Mouse (Mus musculus) neural tube, embryonic 13.5 days (tissue): ENCODE measurements around the gene Fgl2. TPM values are rescaled to one million over a fixed set of nuclear protein-coding genes. Genes with fewer than 3 reads are reported as not detected.
"Not testable (repeated sequence)": the region's sequence is repeated elsewhere in the genome, so short reads cannot be mapped to it uniquely, and the experiment has no call there.

Experiments used
- ATAC-seq: fragments of 200-750 bp; cut with Nextera tagmentation; 2 replicates; pipeline ENCODE4 v1.8.0; 2017; ENCODE audit warnings: low read depth, mild to moderate bottlenecking, moderate TSS enrichment, moderate library complexity
- H3K27ac ChIP-seq: fragments of 300-500 bp; sonication (generic); replicated peaks from 2 replicates; pipeline ENCODE4 v1.5.1; 2015; ENCODE audit warnings: moderate library complexity, mild to moderate bottlenecking, inconsistent platforms
- H3K27me3 ChIP-seq: fragments of 300-500 bp; sonication (generic); 2 replicates; pipeline ENCODE4 v1.6.1; 2015; ENCODE audit warnings: mild to moderate bottlenecking, inconsistent platforms
- H3K36me3 ChIP-seq: fragments of 300-500 bp; sonication (generic); 2 replicates; pipeline ENCODE4 v1.6.1; 2015; ENCODE audit warnings: mild to moderate bottlenecking, inconsistent platforms
- H3K4me1 ChIP-seq: fragments of 300-500 bp; sonication (generic); replicated peaks from 2 replicates; pipeline ENCODE4 v1.6.1; 2015; ENCODE audit warnings: inconsistent platforms
- H3K4me2 ChIP-seq: fragments of 300-500 bp; sonication (generic); 2 replicates; pipeline ENCODE4 v1.6.1; 2015; ENCODE audit warnings: inconsistent platforms, mild to moderate bottlenecking, moderate library complexity
- H3K4me3 ChIP-seq: fragments of 300-500 bp; sonication (generic); 2 replicates; pipeline ENCODE4 v1.5.1; 2015; ENCODE audit warnings: mild to moderate bottlenecking, inconsistent platforms
- H3K9ac ChIP-seq: fragments of 300-500 bp; sonication (generic); 2 replicates; pipeline ENCODE4 v1.6.1; 2015; ENCODE audit warnings: moderate library complexity, mild to moderate bottlenecking, inconsistent platforms
- H3K9me3 ChIP-seq: fragments of 300-500 bp; sonication (generic); 2 replicates; pipeline ENCODE4 v1.6.1; 2016; ENCODE audit warnings: inconsistent platforms
- WGBS: fragments of 180-500 bp; shearing (Covaris S2); methylation state at CpG from one replicate; pipeline ENCODE4 v1.1.7; 2015; 5-methylcytosine and 5-hydroxymethylcytosine counted together
- polyA plus RNA-seq: library from polyadenylated mRNA; unstranded; fragments of >200 nt; fragmentation: Nextera tagmentation; extraction: Ambion mirVana; gene quantifications from 2 replicates; pipeline ENCODE4 v1.2.1, GENCODE M21; 2015

Gene Fgl2
- polyA plus RNA-seq = 4.4 and 5.3 TPM in 2 replicates

DNA sequence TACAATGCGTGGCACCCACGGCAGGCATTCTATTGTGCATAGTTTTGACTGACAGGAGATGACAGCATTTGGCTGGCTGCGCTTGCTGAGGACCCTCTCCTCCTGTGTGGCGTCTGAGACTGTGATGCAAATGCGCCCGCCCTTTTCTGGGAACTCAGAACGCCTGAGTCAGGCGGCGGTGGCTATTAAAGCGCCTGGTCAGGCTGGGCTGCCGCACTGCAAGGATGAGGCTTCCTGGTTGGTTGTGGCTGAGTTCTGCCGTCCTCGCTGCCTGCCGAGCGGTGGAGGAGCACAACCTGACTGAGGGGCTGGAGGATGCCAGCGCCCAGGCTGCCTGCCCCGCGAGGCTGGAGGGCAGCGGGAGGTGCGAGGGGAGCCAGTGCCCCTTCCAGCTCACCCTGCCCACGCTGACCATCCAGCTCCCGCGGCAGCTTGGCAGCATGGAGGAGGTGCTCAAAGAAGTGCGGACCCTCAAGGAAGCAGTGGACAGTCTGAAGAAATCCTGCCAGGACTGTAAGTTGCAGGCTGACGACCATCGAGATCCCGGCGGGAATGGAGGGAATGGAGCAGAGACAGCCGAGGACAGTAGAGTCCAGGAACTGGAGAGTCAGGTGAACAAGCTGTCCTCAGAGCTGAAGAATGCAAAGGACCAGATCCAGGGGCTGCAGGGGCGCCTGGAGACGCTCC is at the start of gene Fgl2:
Gene Fgl2 (plus strand): TSS at position 150 of the 687 bp plus-strand sequence.
- Histone ChIP-seq H3K27ac (peak within 1 kb of the TSS; percentile 33; the same call in 1 of the 2 replicates), H3K4me1 (peaks cover 13% of the 10 kb centered on the region), H3K4me3 (peak within 1 kb of the TSS; percentile 50), H3K4me2 (peak within 1 kb of the TSS; percentile 91), H3K36me3 (no peaks in the 10 kb centered on the region), H3K9me3 (no peaks in the 10 kb centered on the region), H3K27me3 (peaks cover 14% of the 10 kb centered on the region), H3K9ac (peak within 1 kb of the TSS; percentile 76)
- WGBS = 5% methylated on average over 31 of the region's 31 CpGs
- peak; percentile 95 for ATAC-seq

DNA sequence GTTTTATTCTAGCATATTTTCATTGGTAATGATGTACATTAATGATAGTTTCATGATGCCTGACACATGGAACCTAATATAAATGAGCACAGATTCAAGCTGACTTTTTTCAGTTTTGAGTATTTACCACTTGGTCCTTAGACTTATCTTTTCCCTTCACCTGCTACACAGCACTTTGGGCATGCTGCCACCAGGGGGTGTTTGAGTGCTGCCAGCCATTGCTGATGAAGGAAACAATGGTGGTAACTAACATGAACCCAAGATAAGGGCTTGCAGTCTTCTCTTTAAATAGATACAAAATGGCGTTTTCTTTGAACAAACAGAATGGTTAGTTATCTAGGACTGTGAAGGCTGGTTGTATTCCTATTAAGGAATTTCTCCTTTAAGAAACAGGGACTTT is 45.9 kb upstream of the Fgl2 start:
- peaks cover 12% of the 10 kb centered on the region for H3K4me1 ChIP-seq
- no peak overlapping the region for H3K4me2 ChIP-seq
- WGBS = 47% methylated on average over 1 of the region's 1 CpGs
- no peaks in the 10 kb centered on the region for H3K36me3 ChIP-seq
- ATAC-seq = no peak
- no peaks in the 10 kb centered on the region for H3K9me3 ChIP-seq
- no peak overlapping the region for H3K4me3 ChIP-seq
- no peak overlapping the region for H3K9ac ChIP-seq
- no peak overlapping the region for H3K27ac ChIP-seq
- H3K27me3 ChIP-seq = no peaks in the 10 kb centered on the region

DNA sequence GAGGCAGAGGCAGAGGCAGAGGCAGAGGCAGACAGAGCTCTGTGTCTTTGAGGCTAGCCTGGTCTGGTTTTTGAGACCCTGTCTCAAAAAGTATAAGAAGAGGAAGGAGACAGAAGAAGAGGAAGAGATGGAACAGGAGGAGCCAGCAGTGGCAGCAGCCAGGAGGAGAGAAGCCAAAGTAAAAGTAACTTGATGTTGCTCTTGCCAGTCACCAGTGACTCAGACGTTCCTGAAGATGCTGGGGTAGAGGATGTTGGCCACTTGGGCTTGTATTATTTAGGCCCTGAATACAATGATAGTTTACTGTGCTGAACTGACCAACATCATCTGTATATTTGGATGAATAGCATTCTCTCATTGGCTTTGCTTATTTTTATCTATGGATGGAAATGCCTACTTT is 43.9 kb upstream of the Fgl2 start:
- H3K4me1 ChIP-seq = peaks cover 12% of the 10 kb centered on the region
- H3K4me3 ChIP-seq = no peak overlapping the region
- H3K9me3 ChIP-seq = no peaks in the 10 kb centered on the region
- no peak for ATAC-seq
- no peaks in the 10 kb centered on the region for H3K27me3 ChIP-seq
- H3K4me2 ChIP-seq = no peak overlapping the region
- H3K9ac ChIP-seq = no peak overlapping the region
- no peaks in the 10 kb centered on the region for H3K36me3 ChIP-seq
- H3K27ac ChIP-seq = no peak overlapping the region
- WGBS = 91% methylated on average over 1 of the region's 1 CpGs

DNA sequence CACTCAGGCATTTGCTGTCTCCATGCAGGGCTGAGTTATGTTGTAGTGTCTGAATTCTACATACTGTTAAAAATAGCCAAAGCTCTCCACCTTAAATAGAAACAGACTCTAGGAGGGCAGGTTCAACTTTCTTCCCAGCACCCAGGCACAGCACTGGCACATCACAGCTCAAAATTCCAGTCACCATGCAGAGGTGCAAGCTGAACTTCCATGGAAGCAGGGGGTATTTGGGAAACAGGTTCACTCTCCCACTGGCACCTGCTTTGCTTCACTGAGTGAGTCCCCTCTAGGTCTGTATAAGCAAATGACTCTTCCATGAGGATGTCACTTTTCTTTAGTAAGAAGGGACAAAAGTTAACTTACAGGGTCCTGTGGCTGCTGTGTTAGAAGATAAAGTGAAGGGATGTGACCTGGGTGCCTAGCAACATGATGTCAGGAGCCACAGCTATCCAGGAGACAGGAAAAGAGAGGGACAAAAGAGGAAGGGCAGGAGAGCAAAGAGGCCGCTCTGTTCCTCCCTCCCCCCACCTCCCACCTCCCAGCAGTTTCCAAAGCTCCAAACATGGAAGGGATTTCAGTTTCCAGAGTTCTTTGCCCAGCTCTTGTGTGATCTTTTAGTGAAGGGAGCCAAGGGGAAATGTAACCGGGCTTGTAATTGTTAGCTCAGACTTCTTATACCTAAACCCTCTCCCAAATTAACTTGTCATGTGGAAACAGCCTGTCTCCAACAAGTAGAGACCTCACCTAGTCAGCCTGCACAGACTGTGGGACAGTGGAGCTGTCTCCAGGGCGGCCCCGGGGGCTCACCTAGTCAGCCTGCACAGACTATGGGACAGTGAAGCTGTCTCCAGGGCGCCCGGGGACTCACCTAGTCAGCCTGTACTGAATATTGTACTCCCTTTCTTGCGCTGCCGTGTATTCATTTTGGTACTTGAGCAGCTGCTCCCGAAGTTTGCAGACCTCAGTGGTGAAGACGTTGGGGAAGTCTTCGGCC is 42.5 kb upstream of the Fgl2 start:
- H3K27ac ChIP-seq = peak overlapping the region; percentile 38; the same call in 1 of the 2 replicates
- H3K4me1 ChIP-seq = peaks cover 12% of the 10 kb centered on the region
- no peaks in the 10 kb centered on the region for H3K9me3 ChIP-seq
- no peaks in the 10 kb centered on the region for H3K36me3 ChIP-seq
- H3K4me2 ChIP-seq = no peak overlapping the region
- H3K4me3 ChIP-seq = no peak overlapping the region
- no peaks in the 10 kb centered on the region for H3K27me3 ChIP-seq
- 51% methylated on average over 11 of the region's 11 CpGs for WGBS
- no peak overlapping the region for H3K9ac ChIP-seq
- peak; percentile 63 for ATAC-seq

DNA sequence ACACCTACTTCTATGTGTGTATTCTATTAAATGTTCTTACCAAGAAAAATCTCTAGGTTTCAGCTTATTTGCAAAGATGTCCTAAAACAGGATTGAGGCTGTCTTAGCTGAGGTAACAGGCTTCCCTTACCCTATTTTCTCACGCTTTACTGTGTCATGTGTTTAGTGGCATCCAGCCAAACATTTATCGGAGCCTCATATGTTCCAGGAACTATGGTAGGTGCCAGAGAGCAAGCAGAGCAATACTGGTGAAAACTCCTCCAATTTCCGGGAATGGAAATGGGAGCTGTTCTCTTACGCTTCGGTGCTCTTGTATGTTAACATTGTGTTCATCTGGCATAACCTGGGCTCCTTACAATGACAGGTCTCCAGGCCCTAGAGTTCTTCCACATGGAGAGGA is 40.8 kb upstream of the Fgl2 start:
- H3K4me3 ChIP-seq = no peak overlapping the region
- ATAC-seq = no peak
- H3K27ac ChIP-seq = no peak overlapping the region
- no peak overlapping the region for H3K9ac ChIP-seq
- H3K27me3 ChIP-seq = no peaks in the 10 kb centered on the region
- H3K9me3 ChIP-seq = no peaks in the 10 kb centered on the region
- no peaks in the 10 kb centered on the region for H3K36me3 ChIP-seq
- H3K4me1 ChIP-seq = peaks cover 12% of the 10 kb centered on the region
- 85% methylated on average over 5 of the region's 5 CpGs for WGBS
- no peak overlapping the region for H3K4me2 ChIP-seq

DNA sequence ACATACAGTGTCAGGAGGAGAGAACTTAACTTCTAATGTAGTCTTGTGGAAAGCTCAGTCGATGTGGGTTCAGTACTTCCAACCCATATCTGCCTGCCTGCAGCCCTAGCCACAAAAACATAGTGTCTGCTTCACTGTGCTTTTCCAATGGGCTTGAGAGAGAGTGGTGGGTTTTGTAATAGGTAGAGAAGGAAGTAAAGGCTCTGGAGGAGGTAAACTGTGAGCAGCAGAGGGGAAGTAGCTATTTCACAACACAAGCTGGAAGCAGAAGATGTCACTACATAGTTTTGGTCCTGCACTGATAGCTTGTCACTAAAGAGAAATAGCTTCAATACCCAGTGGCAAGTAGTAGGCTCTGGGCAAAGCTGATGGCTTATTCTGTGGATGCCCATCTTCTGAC is 40.3 kb upstream of the Fgl2 start:
- peaks cover 12% of the 10 kb centered on the region for H3K4me1 ChIP-seq
- no peaks in the 10 kb centered on the region for H3K27me3 ChIP-seq
- H3K4me2 ChIP-seq = no peak overlapping the region
- H3K27ac ChIP-seq = no peak overlapping the region
- no peak overlapping the region for H3K4me3 ChIP-seq
- H3K36me3 ChIP-seq = no peaks in the 10 kb centered on the region
- no peak overlapping the region for H3K9ac ChIP-seq
- H3K9me3 ChIP-seq = no peaks in the 10 kb centered on the region
- no peak for ATAC-seq
- WGBS = 88% methylated on average over 1 of the region's 1 CpGs

DNA sequence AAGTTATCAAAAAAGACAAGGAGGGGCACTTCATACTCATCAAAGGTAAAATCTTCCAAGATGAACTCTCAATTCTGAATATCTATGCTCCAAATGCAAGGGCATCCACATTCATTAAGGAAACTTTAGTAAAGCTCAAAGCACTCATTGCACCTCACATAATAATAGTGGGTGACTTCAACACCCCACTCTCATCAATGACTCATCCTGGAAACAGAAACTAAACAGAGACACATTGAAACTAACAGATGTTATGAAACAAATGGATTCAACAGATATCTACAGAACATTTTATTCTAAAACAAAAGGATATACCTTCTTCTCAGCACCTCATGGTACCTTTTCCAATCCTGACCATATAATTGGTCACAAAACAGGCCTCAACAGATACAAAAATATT is 30.2 kb upstream of the Fgl2 start:
- not testable (repeated sequence) for H3K9me3 ChIP-seq, H3K27me3 ChIP-seq, H3K27ac ChIP-seq, ATAC-seq, H3K4me1 ChIP-seq, H3K9ac ChIP-seq, H3K36me3 ChIP-seq, H3K4me2 ChIP-seq, H3K4me3 ChIP-seq

DNA sequence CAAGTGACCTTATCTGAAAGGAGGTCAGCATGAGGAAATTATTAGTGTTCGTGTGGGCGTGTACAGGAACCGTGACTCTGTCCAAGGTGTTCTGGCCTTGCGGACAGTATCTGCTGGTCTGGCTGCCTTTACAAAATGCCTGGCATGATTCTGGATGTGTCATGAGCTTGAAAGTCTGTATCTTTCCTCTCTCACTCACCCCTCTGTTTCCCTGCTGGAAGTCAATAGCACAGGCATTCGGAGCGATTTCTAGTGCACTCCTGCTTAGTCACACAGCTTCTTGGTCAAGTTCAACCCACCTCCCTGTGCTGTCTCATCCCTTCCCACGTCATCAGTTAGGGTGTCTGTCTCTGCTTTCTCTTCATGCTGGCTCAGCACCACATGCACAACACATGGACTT is 24.1 kb upstream of the Fgl2 start:
- no peaks in the 10 kb centered on the region for H3K4me1 ChIP-seq
- no peak overlapping the region for H3K4me3 ChIP-seq
- no peaks in the 10 kb centered on the region for H3K36me3 ChIP-seq
- no peaks in the 10 kb centered on the region for H3K27me3 ChIP-seq
- no peak overlapping the region for H3K9ac ChIP-seq
- WGBS = 90% methylated on average over 7 of the region's 7 CpGs
- no peak for ATAC-seq
- H3K4me2 ChIP-seq = no peak overlapping the region
- no peak overlapping the region for H3K27ac ChIP-seq
- H3K9me3 ChIP-seq = no peaks in the 10 kb centered on the region

DNA sequence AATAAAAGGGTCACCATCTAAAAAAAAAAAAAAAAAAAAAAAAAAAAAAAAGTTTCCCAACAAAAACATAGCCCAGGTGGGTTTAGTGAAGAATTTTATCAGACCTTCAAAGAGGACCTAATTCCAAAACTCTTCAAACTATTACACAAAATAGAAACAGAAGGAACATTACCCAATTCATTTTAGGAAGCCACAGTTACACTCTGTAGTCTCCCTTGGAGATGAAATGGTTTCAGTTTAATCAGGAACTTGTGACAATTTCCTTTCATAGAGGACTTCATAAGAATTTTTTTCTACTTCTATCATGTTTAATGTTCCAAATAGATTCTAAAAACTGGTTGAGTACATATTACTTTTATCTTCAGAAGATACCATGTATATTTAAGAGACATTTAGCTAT is 20.8 kb upstream of the Fgl2 start:
- H3K36me3 ChIP-seq = no peaks in the 10 kb centered on the region
- ATAC-seq = no peak
- no peaks in the 10 kb centered on the region for H3K27me3 ChIP-seq
- no peak overlapping the region for H3K27ac ChIP-seq
- no peak overlapping the region for H3K4me3 ChIP-seq
- H3K4me2 ChIP-seq = no peak overlapping the region
- peaks cover 13% of the 10 kb centered on the region for H3K4me1 ChIP-seq
- H3K9ac ChIP-seq = no peak overlapping the region
- H3K9me3 ChIP-seq = no peaks in the 10 kb centered on the region

DNA sequence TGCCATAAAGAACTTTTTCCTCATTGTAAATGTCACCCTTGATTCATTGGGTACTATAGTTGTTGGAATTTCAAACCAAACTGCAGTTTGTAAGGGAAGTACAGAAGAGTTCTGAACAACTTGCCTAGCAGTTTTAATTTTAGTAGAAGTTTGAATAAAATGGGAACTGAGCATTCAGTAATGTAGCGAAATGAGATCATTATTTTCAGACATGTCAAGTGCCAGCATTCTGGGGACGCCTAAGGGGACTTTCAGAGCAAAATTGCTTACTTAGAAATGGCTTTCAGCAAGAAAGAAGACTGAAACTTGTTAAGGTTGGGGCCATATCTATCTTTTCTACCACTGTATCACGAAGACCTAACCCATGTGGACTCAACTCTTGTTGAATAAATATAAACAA is 13.8 kb upstream of the Fgl2 start:
- no peaks in the 10 kb centered on the region for H3K27me3 ChIP-seq
- ATAC-seq = no peak
- WGBS = 86% methylated on average over 3 of the region's 3 CpGs
- H3K27ac ChIP-seq = no peak overlapping the region
- no peaks in the 10 kb centered on the region for H3K36me3 ChIP-seq
- peaks cover 13% of the 10 kb centered on the region for H3K4me1 ChIP-seq
- no peak overlapping the region for H3K4me2 ChIP-seq
- no peak overlapping the region for H3K9ac ChIP-seq
- H3K9me3 ChIP-seq = no peaks in the 10 kb centered on the region
- H3K4me3 ChIP-seq = no peak overlapping the region

DNA sequence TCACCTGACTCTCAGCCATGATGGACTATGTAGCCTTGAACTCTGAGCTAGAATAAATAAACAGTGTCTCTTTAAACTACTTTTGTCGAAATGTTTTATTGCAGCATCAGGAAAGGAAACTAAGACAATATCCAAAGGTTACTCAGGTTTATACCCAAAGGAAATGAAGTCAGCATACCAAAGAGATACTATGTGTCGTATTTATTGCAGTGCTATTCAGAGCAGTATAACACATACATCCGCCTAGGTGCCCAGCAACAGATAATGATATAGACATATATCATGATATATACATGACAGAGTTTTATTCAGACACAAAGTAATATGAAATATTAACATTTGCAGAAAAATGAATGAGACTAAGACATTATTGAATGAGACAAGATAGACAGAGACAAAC is 9.1 kb upstream of the Fgl2 start:
- ATAC-seq = no peak
- Histone ChIP-seq H3K36me3 (no peaks in the 10 kb centered on the region), H3K4me3 (no peak overlapping the region), H3K27me3 (no peaks in the 10 kb centered on the region), H3K4me2 (no peak overlapping the region), H3K9me3 (no peaks in the 10 kb centered on the region), H3K9ac (no peak overlapping the region), H3K27ac (no peak overlapping the region), H3K4me1 (no peaks in the 10 kb centered on the region)
- WGBS = 80% methylated on average over 3 of the region's 3 CpGs

DNA sequence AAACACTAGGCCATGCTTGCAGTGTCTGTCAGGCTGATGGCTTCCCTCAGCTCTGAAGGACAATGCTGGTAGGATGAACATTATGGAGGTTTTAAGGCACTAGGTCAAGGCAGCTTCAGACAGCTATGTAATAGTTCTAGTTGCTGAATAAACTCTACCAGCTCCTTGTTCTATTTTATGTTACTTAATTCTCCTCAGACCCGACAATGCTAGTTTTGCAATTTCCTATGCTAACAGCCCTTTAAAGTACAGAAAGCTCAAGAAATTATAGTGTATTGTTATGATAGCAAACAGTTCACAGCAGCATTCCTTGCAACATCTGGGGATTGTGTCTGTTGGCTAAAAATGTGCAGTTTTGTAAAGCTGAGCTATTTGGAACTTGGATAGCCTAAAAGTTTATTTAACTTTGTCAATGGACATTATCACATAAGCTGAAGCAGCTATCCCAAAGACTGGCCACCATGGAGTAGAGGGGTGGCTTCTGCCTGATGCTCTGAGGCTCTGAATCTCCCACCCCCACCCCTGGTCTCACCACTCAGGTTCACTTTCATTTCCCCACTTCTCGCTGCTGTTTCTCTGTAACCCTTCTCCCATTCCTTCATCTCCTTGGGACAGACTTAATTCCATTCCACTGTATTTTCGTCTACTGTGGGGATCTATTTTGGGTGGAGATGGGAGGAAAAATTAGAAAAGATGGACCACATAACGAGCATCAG is 5.9 kb upstream of the Fgl2 start:
- 71% methylated on average over 4 of the region's 4 CpGs for WGBS
- Histone ChIP-seq H3K36me3 (no peaks in the 10 kb centered on the region), H3K9me3 (no peaks in the 10 kb centered on the region), H3K4me3 (no peak overlapping the region), H3K4me2 (no peak overlapping the region), H3K9ac (no peak overlapping the region), H3K27ac (no peak overlapping the region), H3K27me3 (peaks cover 7% of the 10 kb centered on the region; the same call in 1 of the 2 replicates), H3K4me1 (no peaks in the 10 kb centered on the region)
- ATAC-seq = no peak
